Mouse (Mus musculus): ENCODE data around the gene Mat2b.
A peak's percentile ranks its signal among the peaks of the same experiment; 100 is the strongest.
"Not testable (repeated sequence)": the region's sequence is repeated elsewhere in the genome, so short reads cannot be mapped to it uniquely, and the experiment has no call there.

The Mat2b gene

DNA sequence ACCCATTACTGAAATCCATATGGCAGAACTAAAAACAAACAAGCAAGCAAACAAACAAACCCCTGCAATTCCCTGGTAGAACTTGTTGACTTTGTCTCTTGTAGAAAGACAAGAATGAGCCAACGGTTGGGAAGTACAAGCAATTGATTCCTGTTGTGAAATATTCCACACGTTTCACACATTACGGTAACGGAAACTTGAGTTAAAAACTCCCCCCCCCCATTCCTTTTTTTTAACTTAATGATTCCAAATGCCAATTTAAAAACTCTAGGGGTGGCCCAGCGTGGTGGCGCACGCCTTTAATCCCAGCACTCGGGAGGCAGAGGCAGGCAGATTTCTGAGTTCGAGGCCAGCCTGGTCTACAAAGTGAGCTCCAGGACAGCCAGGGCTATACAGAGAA is at the start of gene Mat2b:
Gene Mat2b, minus strand, starts transcription at position 101 of the 400 bp plus-strand sequence.
- DNase-seq (ENCODE audit: low spot score in 2 of 2): no peak

DNA sequence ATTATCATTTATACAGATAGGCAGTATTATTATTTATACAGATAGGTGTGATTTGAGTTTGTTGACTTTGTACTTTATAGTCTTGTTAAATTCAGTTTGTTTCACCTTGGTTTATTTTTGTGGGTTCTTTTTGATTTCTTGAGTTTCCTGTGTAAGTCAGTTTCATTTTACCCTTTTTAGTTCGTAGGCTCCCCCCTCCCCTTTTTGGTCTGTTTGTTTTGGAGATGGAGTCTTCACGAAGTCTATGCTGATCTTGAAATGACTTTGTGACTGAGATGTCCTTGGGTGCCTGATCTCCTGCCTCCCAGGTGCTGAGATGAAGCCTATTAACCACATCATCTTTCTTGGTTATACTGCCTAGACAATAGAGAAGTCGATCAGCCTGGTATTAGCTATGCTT is 49.3 kb upstream of the Mat2b start:
- no peak for DNase-seq (ENCODE audit: low spot score in 2 of 2)

DNA sequence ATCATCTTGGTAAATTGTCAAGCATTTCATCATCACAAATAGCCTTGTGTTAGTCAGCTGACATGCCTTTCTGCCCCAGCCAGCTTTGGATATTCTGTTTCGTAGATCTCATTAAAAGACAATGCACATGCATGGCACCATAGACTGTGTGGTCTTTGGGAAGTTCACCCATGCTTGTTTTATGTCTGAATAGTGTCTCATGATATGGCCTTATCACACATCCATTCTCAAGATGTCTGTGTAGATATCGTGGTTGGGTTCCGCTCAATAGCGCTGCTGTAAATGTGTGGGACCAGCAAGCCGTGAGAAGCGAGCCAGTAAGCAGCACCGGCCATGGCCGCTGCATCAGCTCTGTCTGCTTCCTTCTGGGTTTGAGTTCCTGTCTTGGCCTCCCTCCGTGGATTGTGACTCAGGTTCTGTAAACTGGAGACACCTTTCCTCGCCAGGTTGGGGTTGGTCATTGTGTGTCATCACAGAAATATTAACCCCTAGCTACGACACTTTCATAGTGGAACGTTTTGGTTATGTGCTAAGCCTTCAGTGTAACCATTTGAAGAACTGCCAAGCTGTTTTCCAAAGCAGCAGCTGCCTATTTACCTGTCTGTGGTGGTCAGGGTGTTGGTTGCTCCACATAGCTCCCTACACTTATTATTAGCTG is 46.7 kb upstream of the Mat2b start:
- DNase-seq (ENCODE audit: low spot score in 2 of 2): no peak

DNA sequence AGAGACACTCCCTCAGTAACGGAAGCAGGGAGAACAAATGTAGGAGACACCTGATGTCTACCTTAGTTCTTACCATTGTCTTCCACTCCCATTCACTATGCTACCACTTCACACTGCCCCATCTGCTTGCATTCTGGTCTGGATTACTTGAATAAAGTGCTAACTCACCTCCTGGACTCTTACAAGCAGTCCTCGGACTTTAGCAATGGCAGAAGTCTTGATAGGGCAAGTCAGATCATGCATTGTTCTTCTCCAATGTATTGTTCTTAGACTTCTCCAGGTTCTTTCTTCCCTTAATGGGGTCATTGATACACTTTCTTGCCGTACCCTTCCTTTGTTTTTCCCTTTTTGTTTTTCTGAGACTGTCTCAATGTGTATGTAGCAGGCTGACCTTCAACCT is 42.4 kb upstream of the Mat2b start:
- DNase-seq (ENCODE audit: low spot score in 2 of 2): no peak

DNA sequence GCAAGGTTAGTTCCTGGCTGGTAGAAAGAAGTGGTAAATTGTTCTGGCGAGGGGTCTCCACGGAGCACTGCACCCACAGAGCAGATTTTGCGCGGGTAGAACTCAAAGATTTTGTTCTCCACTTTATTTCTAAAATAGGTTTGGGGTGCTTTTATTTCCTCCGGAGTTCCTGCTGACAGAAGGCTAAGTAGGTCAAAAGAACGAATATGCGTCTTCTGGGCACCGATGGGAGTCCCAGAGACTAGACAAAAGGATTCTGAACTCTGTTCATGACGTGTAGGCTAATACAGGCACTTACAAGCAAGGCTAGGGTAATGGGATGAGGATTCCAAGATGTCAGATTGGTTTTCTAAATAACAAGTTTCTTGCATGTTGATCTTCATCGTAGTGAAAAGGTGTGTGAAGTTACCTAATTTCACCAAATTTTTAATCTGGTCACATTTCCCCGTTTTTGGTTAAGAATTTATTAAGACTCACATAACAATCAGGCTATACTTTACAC is 39.3 kb upstream of the Mat2b start:
- no peak for DNase-seq (ENCODE audit: low spot score in 2 of 2)

DNA sequence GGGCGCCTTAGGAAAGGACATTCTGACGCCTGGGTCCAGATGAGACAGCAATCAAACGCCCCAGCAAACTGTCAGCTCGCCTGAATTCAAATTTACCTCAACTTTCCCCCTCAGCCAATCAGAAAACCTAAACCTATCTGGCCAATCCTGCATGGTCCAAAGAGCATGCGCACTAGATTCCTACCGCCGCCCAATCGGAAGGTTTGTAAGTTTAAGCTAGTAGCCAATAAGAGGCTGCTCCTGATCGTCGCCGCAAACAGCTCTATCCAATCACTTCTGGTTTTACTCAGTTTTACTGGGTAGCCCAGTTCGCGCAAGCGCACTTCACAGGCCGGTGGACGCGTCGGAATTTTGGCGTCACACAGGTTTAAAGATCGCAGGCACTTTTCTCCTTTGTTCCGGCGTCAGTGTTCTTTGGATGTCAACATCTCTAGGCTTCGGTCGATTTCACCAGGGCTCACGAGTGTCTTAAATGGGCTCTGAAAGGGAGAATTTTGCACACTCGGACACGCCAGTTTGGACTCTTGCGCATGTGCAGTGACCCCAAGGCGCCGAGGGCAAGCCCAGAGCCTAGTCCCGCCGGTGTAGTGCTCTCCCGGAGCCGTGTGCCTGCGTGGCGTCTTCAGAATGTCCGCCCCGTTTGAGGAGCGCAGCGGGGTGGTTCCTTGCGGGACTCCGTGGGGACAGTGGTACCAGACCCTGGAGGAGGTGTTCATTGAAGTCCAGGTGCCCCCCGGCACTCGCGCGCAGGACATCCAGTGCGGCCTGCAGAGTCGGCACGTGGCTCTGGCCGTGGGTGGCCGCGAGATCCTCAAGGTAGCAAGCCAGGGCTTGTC is 38.6 kb upstream of the Mat2b start, which contains the start of the genes Hmmr and Nudcd2:
Gene Hmmr, minus strand, starts transcription at position 84 of the 836 bp plus-strand sequence.
Gene Nudcd2, plus strand, starts transcription at position 329 of the 836 bp plus-strand sequence.
- DNase-seq (ENCODE audit: low spot score in 2 of 2): peak; percentile 92 to 96

DNA sequence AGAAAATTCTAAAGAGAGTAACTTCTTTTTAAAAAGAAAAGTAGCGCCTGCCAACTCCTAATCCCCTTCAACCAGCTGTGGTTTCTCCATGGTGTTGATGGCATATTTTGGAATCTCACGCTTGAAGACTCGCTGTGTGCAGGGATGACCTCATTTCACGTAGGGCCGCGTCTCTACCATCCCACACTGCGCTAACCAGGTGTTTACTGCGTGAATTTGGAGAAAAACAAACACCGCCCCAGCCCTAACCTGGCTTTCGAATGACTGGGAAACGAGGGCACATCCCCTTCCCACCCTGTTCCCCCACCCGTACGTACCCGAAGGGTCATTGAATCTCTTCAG is 38.0 kb upstream of the Mat2b start:
- DNase-seq (ENCODE audit: low spot score in 2 of 2): no peak

DNA sequence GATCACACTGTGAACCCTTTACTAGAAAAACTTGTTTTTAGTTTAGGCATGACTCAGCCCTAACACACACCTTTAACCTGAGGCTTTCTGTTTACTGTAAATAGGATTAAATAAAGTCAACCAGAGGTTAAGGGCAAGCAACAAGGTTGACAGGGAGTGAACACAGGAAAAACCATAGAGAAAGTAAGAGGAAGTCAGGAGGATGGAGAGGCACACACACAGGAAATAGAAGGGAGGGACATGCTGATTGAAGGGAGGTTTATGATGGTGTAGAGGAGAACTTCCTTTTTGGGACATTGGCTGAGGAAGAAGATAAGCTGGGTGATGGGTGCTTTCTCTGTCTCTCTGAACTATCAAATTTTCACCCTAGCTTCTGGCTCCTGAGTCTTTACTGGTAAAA is 23.3 kb upstream of the Mat2b start:
- no peak for DNase-seq (ENCODE audit: low spot score in 2 of 2)

DNA sequence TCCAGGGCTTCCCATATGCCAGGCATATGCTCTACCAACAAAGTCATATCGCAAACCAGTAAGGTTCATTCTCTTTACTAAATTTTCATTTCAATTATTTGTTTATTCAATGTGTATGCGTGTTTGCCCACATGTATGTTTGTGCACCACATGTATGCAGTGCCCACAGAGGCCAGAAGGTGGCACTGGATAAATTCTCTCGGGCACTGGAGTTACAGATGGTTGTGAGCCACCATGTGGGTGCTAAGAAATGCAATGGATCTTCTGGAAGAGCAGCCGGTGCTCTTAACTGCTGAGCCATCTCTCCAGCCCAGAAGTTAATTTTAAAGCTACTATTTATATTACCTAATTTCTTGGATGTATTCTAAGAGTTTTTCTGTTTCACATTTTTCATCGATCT is 20.5 kb upstream of the Mat2b start:
- no peak for DNase-seq (ENCODE audit: low spot score in 2 of 2)

DNA sequence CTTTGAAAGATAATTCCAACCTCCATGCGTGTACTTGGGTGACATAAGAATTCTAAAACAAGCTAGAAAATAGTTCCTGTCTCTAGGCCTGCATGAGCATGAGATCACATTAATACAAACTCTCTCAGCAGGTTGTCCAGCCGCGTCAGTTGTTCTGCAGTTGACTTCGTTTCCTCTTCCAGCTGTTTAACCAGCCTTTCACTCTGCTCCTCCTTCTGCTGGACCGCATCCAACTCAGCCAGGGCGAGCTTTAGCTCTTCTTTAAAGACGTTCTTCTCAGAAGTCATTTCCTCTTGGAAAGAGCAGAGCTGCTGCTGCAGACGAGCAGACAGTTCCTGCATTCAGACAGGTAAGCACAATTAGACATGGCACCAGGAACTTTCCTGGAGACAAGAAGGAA is 18.9 kb upstream of the Mat2b start:
- no peak for DNase-seq (ENCODE audit: low spot score in 2 of 2)

DNA sequence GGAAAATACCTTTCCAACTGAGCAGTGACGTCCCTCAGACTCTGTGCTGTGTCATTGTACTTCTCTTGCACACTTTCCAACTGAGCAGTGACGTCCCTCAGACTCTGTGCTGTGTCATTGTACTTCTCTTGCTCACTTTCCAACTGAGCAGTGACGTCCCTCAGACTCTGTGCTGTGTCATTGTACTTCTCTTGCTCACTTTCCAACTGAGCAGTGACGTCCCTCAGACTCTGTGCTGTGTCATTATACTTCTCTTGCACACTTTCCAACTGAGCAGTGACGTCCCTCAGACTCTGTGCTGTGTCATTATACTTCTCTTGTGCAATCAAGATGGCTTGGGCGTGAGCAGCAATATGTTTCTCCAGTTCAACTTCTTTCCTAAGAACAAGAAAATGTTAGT is 14.9 kb upstream of the Mat2b start:
- DNase-seq (ENCODE audit: low spot score in 2 of 2): not testable (repeated sequence)

DNA sequence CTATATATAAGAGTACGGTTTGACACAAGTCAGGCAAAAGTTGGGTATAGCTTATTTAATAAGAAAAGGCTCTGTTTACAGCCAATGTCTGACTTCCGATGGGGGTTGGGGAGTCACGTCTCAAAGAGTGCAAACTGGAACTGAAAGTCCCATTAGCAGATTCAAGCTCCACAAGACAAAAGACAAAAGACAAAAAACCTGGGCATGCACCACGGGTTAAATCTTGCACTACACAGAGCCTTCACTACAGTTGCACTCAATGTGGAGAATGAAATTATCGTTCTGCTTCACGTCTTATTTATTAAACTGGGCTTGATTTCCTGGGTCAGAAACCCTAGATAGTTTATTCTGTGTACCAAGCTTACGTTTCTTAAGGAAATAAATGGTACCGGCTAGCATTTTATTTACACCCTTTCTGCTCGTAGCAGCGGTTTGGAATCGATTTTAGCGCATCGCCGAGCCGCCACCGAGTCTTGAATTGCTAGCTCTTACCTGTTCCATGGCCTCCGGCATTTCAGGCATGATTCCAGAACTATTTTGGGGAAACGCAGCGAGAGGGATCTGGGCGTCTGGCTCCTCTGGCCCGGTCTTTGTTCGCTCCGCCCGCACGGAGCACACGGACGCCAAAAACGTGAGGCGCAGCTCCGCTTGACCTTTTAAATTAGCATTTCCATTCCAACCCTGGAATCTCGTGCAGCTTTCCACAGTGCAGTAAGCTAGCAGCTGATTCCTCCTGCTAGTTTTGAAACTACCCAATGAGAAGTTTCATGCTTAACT is 504 bp downstream of the Mat2b start:
- peak; percentile 38 to 40 for DNase-seq (ENCODE audit: low spot score in 2 of 2)

DNA sequence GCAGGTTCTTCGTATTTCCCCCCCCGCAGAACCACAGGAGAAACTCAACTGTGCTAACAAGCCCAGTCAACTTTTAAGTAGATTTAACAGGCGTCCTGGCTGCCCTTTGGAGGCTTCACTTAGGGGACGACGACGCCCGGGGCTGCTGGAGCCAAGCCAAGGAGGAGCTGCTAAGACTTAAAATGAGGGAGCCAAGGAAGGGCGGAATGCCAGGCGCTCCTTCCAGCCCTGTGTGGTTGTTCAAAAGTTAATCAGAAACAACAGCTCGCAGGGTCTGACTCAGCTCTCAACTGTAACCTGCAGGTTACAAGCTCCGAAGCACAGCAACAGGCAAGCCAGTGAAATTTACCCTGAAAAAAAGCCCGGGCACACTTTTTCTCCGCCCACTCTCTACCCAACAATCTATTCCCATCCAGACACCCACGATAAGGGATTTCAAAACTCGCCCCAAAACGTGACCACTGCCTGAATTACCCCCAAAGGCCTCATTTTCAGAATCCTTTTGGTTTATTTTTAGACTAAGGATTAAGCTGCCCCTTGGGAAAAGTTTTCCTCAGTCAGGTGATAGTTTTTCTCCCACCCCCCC is 1.5 kb downstream of the Mat2b start:
- DNase-seq (ENCODE audit: low spot score in 2 of 2): peak; percentile 41 to 47

DNA sequence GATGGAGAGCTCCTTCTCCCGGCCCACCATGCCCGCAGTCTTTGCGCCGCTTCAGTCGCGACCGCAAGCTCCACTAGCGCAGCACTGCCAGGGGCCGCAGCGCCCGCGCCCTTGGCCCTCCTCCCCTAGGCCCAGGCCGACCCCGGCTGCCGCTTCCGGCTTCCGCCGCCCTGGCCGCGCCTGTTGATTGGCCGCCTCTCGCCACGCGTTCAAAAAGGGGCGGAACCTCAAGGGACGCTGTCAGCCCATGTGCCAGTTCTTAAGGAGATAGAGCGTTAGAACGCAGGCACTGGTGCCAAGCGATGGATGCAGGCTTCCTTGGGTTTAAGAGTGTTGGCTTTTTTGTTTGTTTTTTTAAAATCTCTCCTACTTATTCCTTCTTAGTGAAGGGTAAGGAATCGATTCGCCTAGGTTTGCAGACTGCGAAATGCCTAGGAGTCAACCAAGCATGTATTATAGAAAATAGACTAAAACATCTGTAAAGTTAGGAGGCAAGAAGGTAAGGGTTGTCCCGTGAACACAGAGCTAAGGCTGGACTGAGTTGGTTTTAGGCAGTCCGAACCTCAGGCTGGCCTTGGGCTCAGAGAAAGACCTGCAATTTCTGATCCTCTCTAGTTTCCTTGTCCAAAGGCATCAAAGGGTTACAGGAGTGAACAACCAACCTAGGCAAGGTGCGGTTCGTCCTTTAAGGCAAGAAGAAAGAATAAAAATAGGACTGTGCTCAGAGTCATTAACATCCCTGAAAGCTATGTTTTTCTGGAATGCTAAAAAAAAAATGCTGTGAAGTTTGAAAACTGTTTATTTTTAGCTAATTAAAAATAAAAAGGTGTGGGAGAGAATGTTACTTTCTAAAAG is 2.3 kb downstream of the Mat2b start:
- peak; percentile 86 to 91 for DNase-seq (ENCODE audit: low spot score in 2 of 2)

DNA sequence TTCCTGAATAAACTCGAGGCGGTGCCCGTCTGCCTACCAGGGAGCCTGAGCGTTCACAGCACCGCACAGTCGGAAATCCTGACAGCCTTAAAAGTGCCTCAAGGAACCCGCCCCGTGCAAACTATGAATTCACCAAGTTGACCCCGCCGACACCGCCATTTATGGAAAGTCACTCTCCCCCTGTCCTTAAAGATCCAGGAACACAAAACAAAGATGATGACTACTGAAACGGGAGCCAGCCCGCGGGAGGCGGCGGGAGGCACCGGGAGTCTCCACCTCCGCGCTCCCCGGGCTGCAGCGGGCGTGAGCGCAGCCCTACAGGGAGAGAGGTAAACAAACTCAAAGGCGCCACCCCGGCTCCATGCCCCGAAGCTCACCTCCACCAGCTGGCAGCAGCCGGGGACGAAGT is 2.9 kb downstream of the Mat2b start:
- DNase-seq (ENCODE audit: low spot score in 2 of 2): peak; percentile 12 to 13

DNA sequence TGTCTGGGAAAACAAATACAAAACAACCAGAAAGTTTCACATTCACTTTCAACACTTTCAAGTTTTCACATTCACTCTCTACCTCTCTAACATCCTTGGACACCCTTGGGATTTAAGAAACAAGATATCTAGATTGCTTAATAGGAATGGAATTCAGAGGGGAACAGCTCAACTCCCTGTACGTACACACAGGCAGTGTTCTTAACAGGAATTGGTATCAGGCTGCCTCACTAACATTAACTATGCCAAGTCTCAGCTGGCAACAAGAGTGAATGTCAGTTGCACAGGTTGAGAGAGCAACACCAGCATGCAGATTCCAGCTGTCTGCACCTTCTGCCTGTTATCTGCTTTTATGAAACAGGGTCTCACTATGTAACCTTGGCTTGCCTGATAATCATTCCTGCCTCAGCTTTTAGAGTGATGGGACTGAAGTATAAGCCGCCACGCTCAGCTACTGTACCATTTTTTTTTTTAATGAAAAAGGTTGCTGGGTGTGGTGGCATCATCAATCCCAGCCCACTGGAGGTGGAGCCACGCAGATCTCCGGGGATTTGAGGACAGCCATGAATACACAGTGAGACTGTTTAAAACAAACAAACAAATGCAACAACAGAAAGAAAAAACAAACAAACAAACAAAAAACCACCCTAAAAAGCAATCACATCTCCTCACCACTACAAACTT is 4.4 kb downstream of the Mat2b start:
- DNase-seq (ENCODE audit: low spot score in 2 of 2): no peak

DNA sequence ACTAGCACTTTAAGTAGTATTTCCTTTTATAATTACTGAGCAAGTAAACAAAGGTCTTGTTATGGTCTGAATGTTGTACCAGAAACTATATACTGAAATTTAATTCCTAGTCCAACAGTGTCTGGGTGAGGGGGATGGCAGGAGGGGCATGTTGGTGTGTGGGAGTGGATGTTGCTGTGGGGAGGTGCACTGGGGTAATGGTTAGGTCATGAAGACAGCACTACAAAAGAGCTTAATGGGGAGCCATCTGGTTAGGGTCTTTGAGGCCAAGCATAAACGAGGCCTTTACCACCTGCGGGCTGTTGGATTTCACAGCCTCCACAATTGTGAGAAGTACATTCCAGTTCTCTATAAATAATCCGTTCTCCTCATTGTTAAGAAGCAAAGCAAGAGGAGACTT is 11.7 kb downstream of the Mat2b start:
- no peak for DNase-seq (ENCODE audit: low spot score in 2 of 2)

DNA sequence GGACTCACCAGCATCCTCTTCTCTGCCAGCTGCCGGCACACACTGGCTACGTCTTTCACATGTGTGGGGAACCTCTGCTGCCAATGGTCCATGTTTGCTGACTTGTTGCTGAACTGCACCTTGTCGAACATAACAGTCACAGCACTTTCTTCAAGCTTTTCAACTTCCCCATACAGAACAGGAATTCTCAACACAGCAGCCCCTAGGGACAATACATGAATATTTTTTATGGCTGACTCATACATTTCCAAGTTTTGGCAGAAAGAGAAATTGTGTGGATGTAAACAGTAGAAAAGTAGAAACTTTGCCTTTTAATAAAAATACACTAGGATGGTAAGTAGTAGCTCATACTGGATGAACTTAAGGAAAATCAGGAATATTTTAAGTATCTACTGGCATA is 12.5 kb downstream of the Mat2b start:
- no peak for DNase-seq (ENCODE audit: low spot score in 2 of 2)

DNA sequence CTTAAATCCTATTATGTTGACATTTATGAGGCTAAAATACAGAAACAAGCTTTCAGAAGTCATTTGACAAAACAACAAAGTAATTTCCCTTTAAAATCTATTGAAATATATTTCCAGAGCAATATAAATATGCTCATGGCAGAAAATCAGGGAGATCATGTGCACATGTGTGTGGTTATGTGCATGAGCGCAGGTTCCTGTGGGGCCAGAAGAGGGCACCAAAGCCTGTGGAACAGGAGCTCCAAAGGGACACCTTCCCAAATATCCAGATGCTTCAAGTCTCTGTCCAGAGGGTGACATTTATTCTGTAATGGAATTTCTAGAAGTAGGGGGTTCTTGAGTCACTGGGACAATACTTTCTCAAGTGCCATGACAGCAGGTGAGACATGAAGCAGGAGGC is 17.8 kb downstream of the Mat2b start:
- DNase-seq (ENCODE audit: low spot score in 2 of 2): no peak

DNA sequence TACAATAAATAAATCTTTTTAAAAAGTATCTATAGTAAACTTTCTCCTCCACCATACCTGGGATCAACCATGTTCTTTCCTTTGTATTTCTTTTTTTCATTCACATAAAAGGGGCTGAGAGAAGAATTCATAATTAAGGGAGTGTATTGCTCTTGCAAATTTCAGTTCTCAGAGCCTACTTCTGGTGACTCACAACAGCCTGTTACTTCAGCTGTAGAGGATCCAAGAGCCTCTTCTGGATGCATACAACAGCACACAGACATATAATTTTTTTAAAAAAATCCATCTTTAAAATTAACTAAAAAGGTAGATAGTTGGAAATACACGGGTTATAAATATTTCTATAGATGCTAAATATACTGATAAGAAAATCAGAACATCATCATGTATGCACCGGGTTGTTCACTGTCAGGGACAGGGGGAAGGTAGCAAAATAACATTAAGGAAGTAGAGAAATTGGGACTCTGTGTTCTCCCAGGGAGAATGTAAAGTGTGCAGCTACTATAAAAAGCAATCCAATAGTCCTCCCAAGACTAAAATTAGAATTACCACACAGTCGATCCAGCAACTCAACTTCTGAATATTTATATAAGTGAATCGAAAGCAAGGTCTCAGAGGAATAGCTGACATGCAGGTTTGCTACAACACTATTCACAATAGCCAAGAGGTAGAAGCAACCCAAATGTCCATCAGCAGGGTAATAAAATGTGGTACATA is 19.8 kb downstream of the Mat2b start:
- no peak for DNase-seq (ENCODE audit: low spot score in 2 of 2)
